Mouse (Mus musculus) layer of hippocampus, adult 11-12 months (tissue): Measurements from ENCODE around the gene Tgfbr1.
"Not testable (repeated sequence)": the region's sequence is repeated elsewhere in the genome, so short reads cannot be mapped to it uniquely, and the experiment has no call there.

Experiments
- DNase-seq: peaks from one replicate; pipeline ENCODE4 v3.0.0; 2022; ENCODE audit warnings: low spot score

Tgfbr1 gene

DNA sequence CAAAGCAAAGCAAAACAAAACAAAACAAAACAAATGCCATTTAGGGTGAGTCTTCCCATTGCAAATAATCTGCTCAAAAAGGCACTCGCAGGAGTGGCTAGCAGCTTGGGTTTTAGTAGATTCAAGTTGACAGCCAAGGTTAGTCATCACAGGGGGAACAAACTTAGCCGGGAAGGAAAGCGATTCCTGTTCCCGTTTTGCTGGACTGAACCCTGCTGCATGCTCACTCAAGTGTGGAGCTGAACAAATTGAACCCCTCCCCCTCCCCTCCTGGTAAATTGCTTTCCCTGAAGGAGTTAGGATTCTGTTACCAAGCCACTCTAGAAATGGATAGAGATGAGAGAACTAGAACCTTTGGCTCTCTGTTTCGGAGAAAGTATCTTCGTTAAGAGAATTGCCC, 3.3 kb upstream of the Tgfbr1 start:
- no peak for DNase-seq

DNA sequence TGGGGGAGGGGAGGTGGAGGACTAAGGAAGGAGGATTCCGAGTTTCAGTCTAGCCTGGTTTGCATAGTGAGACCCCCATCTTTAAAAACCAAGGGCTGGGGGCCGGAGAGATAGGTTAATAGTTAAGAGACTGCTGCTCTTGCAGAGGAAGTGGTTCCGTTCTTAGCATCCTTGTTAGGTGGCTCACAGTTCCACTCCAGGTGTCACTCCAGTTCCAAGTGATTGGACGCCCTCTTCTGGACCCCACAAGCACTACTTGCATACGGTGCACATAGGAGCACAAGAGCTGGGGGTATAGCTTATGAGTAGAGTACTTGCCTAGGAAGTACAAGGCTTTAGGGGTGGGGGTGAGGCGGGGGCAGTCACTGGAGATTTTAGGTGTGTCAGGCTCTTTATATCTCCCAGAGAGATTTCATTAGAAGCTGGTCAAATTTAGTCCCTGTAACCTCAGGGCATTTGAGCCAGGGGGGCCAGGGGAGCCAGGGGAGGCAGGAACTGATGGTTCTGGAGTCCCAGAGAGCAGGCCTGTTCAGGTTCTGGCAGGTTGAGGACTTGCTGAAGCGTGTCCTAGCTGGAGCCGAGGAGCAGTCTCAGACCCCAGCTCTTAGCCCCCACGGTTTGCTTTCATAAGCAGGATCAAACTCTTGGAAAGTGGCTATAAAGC, 1.5 kb upstream of the Tgfbr1 start:
- peak; percentile 53 for DNase-seq

DNA sequence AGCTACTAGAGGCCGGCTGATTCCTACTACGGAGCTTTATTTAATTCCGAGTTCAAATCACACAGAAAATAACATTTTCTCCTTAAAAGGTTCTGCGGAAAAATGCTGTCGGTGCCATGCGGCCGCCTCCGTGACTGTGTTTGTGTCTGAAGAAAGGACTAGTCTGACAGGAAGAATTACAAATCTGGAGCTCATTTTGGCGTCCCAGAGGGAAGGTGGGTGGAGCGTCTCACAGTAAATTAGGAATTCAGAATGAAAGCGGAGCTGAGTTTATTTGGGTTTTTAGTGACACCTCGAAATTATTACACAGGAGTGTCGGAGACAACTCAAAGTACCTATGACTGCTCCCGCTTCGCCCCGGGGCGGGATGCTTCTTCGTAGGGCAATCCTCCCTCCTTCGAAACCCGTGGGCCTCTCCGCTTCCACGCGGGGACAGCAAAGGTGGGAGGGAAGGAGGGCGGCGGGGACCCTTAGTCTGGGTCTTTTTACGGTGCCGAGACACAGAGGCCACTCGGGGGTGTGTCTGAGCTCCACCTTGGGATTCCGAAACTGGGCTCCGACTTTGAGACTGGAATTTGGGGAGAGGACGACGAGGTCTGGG, 861 bp upstream of the Tgfbr1 start:
- peak; percentile 72 for DNase-seq

GRCm38 (mm10) chr4:47353416-47354111, 542 bp downstream of the Tgfbr1 start:
- peak; percentile 28 for DNase-seq

DNA sequence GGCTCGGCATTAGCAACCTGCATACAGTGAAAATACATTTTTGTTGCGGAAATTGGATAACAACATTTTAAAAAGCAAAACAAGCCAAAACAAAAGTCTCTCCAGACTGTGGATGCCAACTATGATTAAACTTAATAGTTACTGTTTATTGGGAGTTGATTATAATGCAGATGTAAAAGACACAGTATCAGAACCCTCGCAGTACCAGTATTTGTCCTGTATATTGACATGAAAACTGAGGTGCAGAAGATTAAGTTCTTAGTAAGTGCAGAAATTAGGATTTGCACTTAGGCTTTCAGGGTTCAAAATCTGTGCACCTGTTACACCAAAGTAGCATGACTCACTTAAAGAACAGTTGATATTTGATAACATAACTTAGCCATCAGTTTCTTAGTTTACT, 1.3 kb downstream of the Tgfbr1 start:
- no peak for DNase-seq

GRCm38 (mm10) chr4:47362662-47363061, 9.6 kb downstream of the Tgfbr1 start:
- no peak for DNase-seq

DNA sequence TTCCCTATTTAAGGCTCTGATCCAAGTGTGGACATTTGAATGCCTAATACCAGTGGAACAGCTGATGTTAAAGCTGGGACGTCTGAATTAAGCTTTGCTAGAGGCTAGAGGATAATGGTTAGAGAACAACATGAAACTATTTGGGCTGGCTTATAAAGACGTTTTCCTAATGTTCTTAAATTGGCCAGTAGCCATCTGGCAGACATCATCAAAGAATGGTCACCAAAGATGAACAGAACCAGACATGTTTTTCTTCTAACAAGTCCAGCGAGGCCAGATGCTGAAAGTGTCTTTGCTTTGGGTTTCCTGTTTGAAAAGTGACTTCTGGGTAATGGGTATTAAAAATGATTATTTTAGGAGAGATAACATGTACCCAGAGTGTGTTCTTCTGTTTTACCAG, 10.1 kb downstream of the Tgfbr1 start:
- DNase-seq: no peak

- DNase-seq: no peak
Measured at GRCm38 (mm10) chr4:47368717-47369116, 15.7 kb downstream of the Tgfbr1 start.

- no peak for DNase-seq
Measured at GRCm38 (mm10) chr4:47378716-47379115, 25.7 kb downstream of the Tgfbr1 start.

DNA sequence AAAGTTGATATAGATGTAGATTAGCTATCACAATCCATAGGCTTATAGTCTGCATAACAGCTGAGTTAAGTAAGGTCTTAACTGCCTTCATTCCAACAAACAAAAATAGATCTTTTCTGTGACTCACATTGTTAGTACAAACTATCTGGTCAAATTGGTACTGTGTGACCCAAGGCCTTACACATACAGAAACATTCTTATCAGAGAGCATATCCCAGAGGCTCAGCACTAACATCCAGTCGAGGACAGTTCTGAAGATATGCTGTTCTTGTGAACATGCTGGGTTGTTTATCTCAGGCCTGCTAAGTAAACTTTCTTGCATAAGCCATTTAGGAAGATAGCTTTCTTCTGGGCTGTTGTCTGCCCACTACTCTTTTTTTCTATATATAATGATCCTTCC, 29.4 kb downstream of the Tgfbr1 start:
- no peak for DNase-seq

DNA sequence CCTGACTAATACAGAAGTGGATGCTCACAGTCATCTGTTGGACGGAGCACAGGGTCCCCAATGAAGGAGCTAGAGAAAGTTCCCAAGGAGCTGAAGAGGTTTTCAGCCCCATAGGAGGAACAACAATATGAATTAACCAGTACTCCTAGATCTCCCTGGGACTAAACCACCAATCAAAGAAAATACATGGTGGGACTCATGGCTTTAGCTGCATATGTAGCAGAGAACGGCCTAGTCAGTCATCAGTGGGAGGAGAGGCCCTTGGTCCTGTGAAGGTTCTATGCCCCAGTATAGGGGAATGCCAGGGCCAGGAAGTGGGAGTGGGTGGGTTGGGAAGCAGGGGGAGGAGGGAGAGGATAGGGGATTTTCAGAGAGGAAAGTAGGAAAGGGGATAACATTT, 38.9 kb downstream of the Tgfbr1 start:
- DNase-seq: not testable (repeated sequence)

- no peak for DNase-seq
Measured at GRCm38 (mm10) chr4:47396251-47396650, 43.2 kb downstream of the Tgfbr1 start.

- no peak for DNase-seq
Measured at GRCm38 (mm10) chr4:47397951-47398687, 45.1 kb downstream of the Tgfbr1 start.

- peak; percentile 46 for DNase-seq
Measured at GRCm38 (mm10) chr4:47399824-47400223, 46.8 kb downstream of the Tgfbr1 start.

- no peak for DNase-seq
Measured at GRCm38 (mm10) chr4:47400314-47400713, 47.3 kb downstream of the Tgfbr1 start.

DNA sequence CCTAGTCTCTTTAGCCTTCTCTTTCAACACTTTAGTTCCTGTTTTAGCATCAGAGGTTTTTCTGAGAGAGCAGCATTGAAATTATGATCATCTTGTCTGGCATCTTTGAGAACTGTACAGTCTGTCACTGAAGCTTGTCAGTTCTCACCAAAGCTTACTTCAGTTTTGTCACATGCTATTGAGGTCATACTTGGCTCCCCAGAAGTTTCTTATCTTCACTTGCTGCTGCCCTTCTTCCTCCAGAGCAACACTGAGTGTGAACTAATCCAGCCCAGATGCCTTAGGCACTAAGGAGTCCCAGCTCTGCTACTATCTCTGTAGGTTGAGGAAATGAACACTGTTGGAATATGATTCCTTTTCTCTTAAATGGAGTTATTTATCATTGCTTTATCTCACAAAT, 49.2 kb downstream of the Tgfbr1 start:
- no peak for DNase-seq

DNA sequence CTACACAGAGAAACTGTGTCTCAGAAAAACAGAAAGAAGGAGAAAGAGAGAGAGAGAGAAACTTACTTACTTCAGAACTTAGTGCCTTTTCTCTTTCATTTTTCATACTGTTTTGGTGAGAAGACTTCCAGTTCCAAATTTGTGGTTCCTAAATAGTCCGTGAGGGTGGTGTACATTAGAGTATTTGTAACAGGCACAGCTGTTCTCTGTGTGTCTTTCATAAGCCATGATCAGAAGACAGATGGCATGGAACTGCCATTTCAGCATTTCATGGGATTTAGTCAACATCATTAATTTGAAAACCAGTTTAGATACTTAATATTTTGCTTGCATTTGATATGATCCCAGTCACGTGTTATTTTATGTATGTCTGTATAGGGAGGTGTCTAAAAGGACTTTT, 51.5 kb downstream of the Tgfbr1 start:
- peak; percentile 39 for DNase-seq

- no peak for DNase-seq
Measured at GRCm38 (mm10) chr4:47407161-47407560, 54.1 kb downstream of the Tgfbr1 start.

DNA sequence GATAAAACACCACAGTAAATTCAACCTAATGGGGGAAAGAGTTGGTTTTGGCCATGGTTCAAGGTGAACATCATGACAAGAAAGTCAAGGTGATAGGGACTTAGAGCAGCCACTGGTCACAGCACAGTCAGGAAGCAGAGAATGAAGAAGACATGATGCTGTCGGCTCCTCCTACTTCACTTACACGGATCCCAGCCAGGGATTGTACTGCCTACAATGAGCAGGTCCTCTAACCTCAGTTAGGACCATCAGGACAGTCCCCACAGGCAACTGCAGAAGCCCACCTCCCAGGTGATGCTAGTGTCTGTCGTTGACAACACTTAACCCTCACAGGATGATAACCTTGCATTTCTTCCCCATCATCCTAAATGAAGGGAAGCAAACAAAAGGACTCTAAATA, 64.8 kb downstream of the Tgfbr1 start:
- DNase-seq: no peak

DNA sequence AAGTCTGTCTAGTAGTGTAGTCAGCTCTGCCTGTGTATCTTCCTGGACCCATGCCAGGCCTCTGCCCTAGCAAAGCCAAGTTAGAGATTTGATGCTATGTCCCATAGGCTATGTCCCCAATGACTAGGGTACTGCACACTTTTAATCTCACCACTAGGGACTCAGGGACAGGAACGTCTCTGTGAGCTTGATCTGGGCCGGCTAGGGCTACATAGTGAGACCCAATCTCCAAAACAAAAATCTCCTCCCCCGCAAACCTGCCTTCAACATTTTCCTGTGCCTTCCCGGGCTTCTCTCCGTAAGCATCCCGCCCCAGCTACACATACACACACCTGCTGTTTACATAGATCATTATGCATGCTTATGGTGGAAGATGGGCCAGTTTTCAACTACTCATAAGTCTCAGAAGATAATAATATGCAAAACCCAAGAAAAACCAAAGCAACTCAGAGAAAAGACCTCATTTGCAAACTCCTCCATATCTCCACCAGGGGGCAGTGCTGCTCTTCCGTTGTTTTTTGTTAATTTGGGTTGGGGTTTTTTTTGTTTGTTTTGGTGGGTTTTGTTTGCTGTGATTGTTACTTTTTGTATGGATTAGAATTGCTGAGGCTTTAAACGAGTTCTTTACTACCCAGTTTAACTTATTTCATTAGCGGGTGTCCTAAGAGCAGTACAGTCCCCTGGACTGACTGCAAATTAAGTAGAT, 66.4 kb downstream of the Tgfbr1 start:
- peak; percentile 42 for DNase-seq

DNA sequence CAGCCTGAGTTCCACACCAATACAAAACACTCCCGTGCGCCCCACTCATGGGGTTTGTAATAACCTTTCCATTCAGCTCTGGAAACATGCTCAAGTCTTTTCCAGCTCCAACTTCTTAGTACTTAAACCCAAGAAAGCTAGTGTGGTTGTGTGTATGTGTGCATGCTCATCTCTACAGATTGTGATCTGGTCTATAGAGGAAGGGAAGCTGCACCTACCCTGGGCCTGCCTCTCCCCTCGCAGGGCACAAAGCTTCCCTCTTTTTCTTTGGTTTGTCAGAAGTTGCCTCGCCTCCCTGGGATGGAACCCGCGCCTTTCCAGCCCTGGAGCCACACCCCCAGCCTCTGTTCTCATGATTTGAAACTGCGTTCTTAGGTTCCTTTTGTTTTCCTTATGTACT, 67.2 kb downstream of the Tgfbr1 start:
- no peak for DNase-seq

GRCm38 (mm10) chr4:47422194-47422593, 69.2 kb downstream of the Tgfbr1 start:
- no peak for DNase-seq
